Mouse (Mus musculus): ENCODE measurements around the gene Lrrc17. TPM values are rescaled to one million over a fixed set of nuclear protein-coding genes. Genes with fewer than 3 reads are reported as not detected.

Gene Lrrc17
- polyA plus RNA-seq, 1 experiment from 2014 or later: 6.7 TPM

Other genes starting within 250 kb of the Lrrc17 start
- 1.9 and 2.4 TPM in 2 replicates for gene Fgl2, start 170.9 kb upstream of the Lrrc17 start, polyA plus RNA-seq (2015; fragmentation: Nextera tagmentation; extraction: Ambion mirVana)
- gene Ccdc146, start 118.9 kb upstream of the Lrrc17 start, polyA plus RNA-seq (2015; fragmentation: Nextera tagmentation; extraction: Ambion mirVana): 0.88 and 1.1 TPM in 2 replicates
- gene Fam185a, start 118.6 kb upstream of the Lrrc17 start, polyA plus RNA-seq (2015; fragmentation: Nextera tagmentation; extraction: Ambion mirVana): 7.9 and 8.4 TPM in 2 replicates
- gene Fbxl13, start 102.1 kb downstream of the Lrrc17 start, polyA plus RNA-seq (2015; fragmentation: Nextera tagmentation; extraction: Ambion mirVana): 0.27 and 0.39 TPM in 2 replicates
- gene Armc10, start 102.3 kb downstream of the Lrrc17 start, polyA plus RNA-seq (2015; fragmentation: Nextera tagmentation; extraction: Ambion mirVana): 58.3 and 60.2 TPM in 2 replicates
- 2.5 and 2.8 TPM in 2 replicates for gene Napepld, start 157.8 kb downstream of the Lrrc17 start, polyA plus RNA-seq (2015; fragmentation: Nextera tagmentation; extraction: Ambion mirVana)
- 71.7 and 76.9 TPM in 2 replicates for gene Pmpcb, start 193.6 kb downstream of the Lrrc17 start, polyA plus RNA-seq (2015; fragmentation: Nextera tagmentation; extraction: Ambion mirVana)
- 65.9 and 71.1 TPM in 2 replicates for gene Dnajc2, start 241.7 kb downstream of the Lrrc17 start, polyA plus RNA-seq (2015; fragmentation: Nextera tagmentation; extraction: Ambion mirVana)
- gene Psmc2, start 241.7 kb downstream of the Lrrc17 start, polyA plus RNA-seq (2015; fragmentation: Nextera tagmentation; extraction: Ambion mirVana): 176 and 182 TPM in 2 replicates